Mouse (Mus musculus) liver, postnatal 0 days (tissue): ENCODE measurements around the gene Faap100. TPM values are rescaled to one million over a fixed set of nuclear protein-coding genes. Genes with fewer than 3 reads are reported as not detected.
"Not testable (repeated sequence)": the region's sequence is repeated elsewhere in the genome, so short reads cannot be mapped to it uniquely, and the experiment has no call there.

ENCODE experiments used
- ATAC-seq: fragments of 200-750 bp; cut with Nextera tagmentation; 2 replicates; pipeline ENCODE4 v1.8.0; 2017; ENCODE audit warnings: mild to moderate bottlenecking, moderate library complexity
- DNase-seq: peaks from one replicate; pipeline ENCODE4 v3.0.0-alpha.2; 2016
- H3K27ac ChIP-seq: fragments of 300-500 bp; sonication (generic); 2 replicates; pipeline ENCODE4 v1.5.1; 2014; ENCODE audit warnings: antibody characterized with exemption, moderate library complexity, mild to moderate bottlenecking, low read depth
- H3K27me3 ChIP-seq: fragments of 300-500 bp; sonication (generic); 2 replicates; pipeline ENCODE4 v1.6.1; 2014; ENCODE audit warnings: low read length, control low read depth, mixed read lengths; ENCODE audit not compliant: insufficient read depth
- H3K36me3 ChIP-seq: fragments of 300-500 bp; sonication (generic); replicated peaks from 2 replicates; pipeline ENCODE4 v1.6.1; 2014; ENCODE audit warnings: mild to moderate bottlenecking, control low read depth, low read length, moderate library complexity, mixed read lengths; ENCODE audit not compliant: insufficient read depth
- H3K4me1 ChIP-seq: fragments of 300-500 bp; sonication (generic); 2 replicates; pipeline ENCODE4 v1.6.1; 2014; ENCODE audit warnings: antibody characterized with exemption, mild to moderate bottlenecking, control low read depth; ENCODE audit not compliant: insufficient read depth
- H3K4me2 ChIP-seq: fragments of 300-500 bp; sonication (generic); 2 replicates; pipeline ENCODE4 v1.6.1; 2014; ENCODE audit warnings: low read depth, mild to moderate bottlenecking, low read length, moderate library complexity, mixed read lengths
- H3K4me3 ChIP-seq: fragments of 300-500 bp; sonication (generic); 2 replicates; pipeline ENCODE4 v1.5.1; 2014; ENCODE audit warnings: low read depth, low read length
- H3K9ac ChIP-seq: fragments of 300-500 bp; sonication (generic); replicated peaks from 2 replicates; pipeline ENCODE4 v1.6.1; 2014; ENCODE audit warnings: mild to moderate bottlenecking, moderate library complexity
- H3K9me3 ChIP-seq: fragments of 300-500 bp; sonication (generic); 2 replicates; pipeline ENCODE4 v1.6.1; 2016; ENCODE audit warnings: mild to moderate bottlenecking, control low read depth, low read length, mixed read lengths
- CTCF ChIP-seq: sonication (generic); IDR thresholded peaks from 2 replicates; pipeline ENCODE4 v1.5.1; 2016; ENCODE audit warnings: antibody characterized with exemption, low read depth
- EP300 ChIP-seq: IDR thresholded peaks from 2 replicates; pipeline ENCODE4 v1.6.1; 2016; ENCODE audit warnings: antibody characterized with exemption, low read depth, mild to moderate bottlenecking
- WGBS: fragments of 180-500 bp; shearing (Covaris S2); extraction: QIAGEN DNeasy Blood & Tissue Kit; methylation state at CpG from one replicate; pipeline ENCODE4 v1.1.7; 2014; ENCODE audit not compliant: insufficient replicate concordance; 5-methylcytosine and 5-hydroxymethylcytosine counted together
- polyA plus RNA-seq: library from polyadenylated mRNA; unstranded; fragments of >200 nt; fragmentation: Nextera tagmentation; extraction: Ambion mirVana; gene quantifications from 2 replicates; pipeline ENCODE4 v1.2.1, GENCODE M21; 2015

The Faap100 gene
- polyA plus RNA-seq, 1 experiment from 2014 or later, result 5.8 TPM

GRCm38 (mm10) chr11:120353500-120354303 lies 24.9 kb downstream of the Faap100 start:
- Histone ChIP-seq H3K27ac (peak overlapping the region; percentile 79), H3K9me3 (no peaks in the 10 kb centered on the region), H3K4me3 (peak overlapping the region; percentile 35), H3K4me2 (peak overlapping the region; percentile 71), H3K36me3 (no peaks in the 10 kb centered on the region), H3K9ac (peak overlapping the region; percentile 61), H3K4me1 (peaks cover 70% of the 10 kb centered on the region), H3K27me3 (no peaks in the 10 kb centered on the region)
- peak; percentile 93 for DNase-seq
- WGBS, result 7% methylated on average over 26 of the region's 26 CpGs
- ATAC-seq, result peak; percentile 87
- TF ChIP-seq CTCF, result peak; percentile 95
- TF ChIP-seq EP300, result peak; percentile 64; the same call in 1 of the 2 replicates

DNA sequence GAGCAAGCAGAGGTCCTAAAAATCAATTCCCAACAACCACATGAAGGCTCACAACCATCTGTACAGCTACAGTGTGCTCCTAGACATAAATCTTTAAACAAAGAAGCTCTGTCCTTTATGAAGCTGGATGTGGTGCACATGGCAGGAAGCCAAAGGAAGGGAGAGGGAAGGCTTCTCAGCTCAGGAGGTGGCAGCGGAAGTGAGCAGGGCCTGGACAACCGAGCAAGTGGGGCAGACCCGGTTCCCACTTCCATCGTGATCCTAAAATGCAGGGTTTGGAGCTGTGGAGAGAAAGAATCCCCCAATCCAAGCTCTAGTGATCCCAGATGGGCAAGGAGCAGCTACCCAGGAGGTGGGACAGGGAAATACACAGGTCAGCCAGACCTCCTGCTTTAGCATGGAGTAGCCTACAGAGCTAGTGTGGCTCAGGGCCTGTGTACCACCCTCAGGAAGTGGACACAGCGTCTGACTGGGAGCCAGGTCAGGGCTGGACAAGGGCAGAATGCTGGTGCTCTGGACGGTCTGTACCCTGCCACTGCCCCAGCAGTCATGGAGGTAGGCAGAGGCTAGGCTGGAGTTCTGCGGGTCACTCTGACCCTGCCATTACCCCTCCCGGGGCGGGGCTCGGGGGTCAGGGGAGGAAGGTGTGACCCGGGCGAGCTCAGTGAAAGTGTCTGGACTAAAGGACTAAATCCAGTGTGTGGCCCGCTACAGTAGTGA lies 25.8 kb downstream of the Faap100 start:
- Histone ChIP-seq H3K4me3 (no peak overlapping the region), H3K27me3 (no peaks in the 10 kb centered on the region), H3K9ac (peak overlapping the region; percentile 27; the same call in 1 of the 2 replicates), H3K4me1 (peaks cover 65% of the 10 kb centered on the region), H3K36me3 (no peaks in the 10 kb centered on the region), H3K27ac (peak overlapping the region; percentile 79), H3K4me2 (peak overlapping the region; percentile 71), H3K9me3 (no peaks in the 10 kb centered on the region)
- TF ChIP-seq EP300 (no peak), CTCF (no peak)
- DNase-seq (peak; percentile 40), ATAC-seq (no peak)
- 60% methylated on average over 13 of the region's 13 CpGs for WGBS

DNA sequence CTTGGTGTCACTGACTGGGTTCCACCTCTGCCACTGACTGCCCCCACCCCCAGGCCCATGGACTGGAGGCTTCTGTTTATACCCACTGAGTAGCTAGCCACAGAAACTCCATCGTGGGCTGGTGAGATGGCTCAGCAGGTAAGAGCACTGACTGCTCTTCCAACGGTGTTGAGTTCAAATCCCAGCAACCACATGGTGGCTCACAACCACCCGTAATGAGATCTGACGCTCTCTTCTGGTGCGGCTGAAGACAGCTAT lies 26.5 kb downstream of the Faap100 start:
- H3K4me1 ChIP-seq, result peaks cover 60% of the 10 kb centered on the region
- not testable (repeated sequence) for H3K9ac ChIP-seq, ATAC-seq, DNase-seq, H3K27me3 ChIP-seq, H3K36me3 ChIP-seq, H3K9me3 ChIP-seq, H3K4me3 ChIP-seq, H3K4me2 ChIP-seq, H3K27ac ChIP-seq
- 83% methylated on average over 5 of the region's 5 CpGs for WGBS

- peak overlapping the region; percentile 99 for H3K27ac ChIP-seq
- H3K9ac ChIP-seq, result no peak overlapping the region
- peaks cover 3% of the 10 kb centered on the region for H3K36me3 ChIP-seq
- DNase-seq (peak; percentile 16), ATAC-seq (no peak)
- H3K4me3 ChIP-seq, result no peak overlapping the region
- no peaks in the 10 kb centered on the region for H3K27me3 ChIP-seq
- TF ChIP-seq CTCF (no peak), EP300 (no peak)
- no peaks in the 10 kb centered on the region for H3K9me3 ChIP-seq
- 85% methylated on average over 10 of the region's 10 CpGs for WGBS
- no peak overlapping the region for H3K4me2 ChIP-seq
- peaks cover 60% of the 10 kb centered on the region for H3K4me1 ChIP-seq
These were observed 27.1 kb downstream of the Faap100 start for GRCm38 (mm10) chr11:120351250-120352092.

- WGBS, result 45% methylated on average over 11 of the region's 11 CpGs
- no peaks in the 10 kb centered on the region for H3K27me3 ChIP-seq
- peak overlapping the region; percentile 94 for H3K9ac ChIP-seq
- no peaks in the 10 kb centered on the region for H3K9me3 ChIP-seq
- no peak for TF ChIP-seq CTCF
- TF ChIP-seq EP300, result no peak
- peak overlapping the region; percentile 80 for H3K4me3 ChIP-seq
- H3K4me1 ChIP-seq, result peaks cover 58% of the 10 kb centered on the region
- peaks cover 3% of the 10 kb centered on the region for H3K36me3 ChIP-seq
- peak overlapping the region; percentile 99 for H3K27ac ChIP-seq
- H3K4me2 ChIP-seq, result peak overlapping the region; percentile 99
- ATAC-seq, result no peak
- DNase-seq, result peak; percentile 26
These were observed 27.9 kb downstream of the Faap100 start for GRCm38 (mm10) chr11:120350711-120351110.
